Mouse (Mus musculus): ENCODE measurements around the gene St6galnac5. TPM values are rescaled to one million over a fixed set of nuclear protein-coding genes. Genes with fewer than 3 reads are reported as not detected.
"Not testable (repeated sequence)": the region's sequence is repeated elsewhere in the genome, so short reads cannot be mapped to it uniquely, and the experiment has no call there.

St6galnac5 gene
- polyA plus RNA-seq, 1 experiment from 2014 or later, result 0.96 TPM

DNA sequence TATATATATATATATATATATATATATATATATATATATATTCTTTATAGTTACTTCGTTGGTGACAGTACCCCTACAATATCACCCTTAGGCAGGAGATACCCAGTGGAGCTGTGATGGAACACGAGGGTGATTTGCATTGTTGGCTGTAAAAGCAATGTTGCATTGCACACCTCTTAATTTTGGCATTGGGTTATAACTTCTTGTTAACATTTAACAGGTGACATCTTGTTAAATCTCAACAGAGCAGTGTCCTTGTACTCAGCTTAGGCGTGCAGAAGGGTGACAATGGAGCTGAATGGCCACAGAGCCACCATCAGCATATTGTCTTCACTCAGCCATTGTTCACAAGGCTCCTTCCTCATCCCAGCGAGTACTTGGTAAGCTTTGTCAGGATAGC is 185.8 kb downstream of the St6galnac5 start:
- WGBS, result 86% methylated on average over 4 of the region's 4 CpGs

DNA sequence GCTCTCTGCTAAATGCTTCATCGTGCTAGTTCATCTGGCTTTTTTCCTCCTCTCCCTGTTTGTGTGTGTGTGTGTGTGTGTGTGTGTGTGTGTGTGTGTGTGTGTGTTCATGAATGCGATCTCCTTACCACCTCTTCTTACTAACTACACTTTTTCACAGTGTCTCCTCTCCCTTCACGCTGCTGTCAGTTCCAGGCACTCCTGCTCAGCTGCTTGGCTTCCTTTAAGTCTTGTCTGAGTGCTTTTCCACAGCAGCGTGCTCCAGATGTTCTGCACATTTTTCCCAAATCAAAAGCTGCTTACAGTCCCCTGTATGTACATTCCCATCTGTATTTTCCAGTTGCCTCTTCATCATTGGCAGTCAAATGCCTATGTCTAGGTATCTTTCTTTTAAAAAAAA is 189.0 kb downstream of the St6galnac5 start:
- Histone ChIP-seq H3K27me3 (ENCODE audit: control insufficient read depth, insufficient read depth, low read length) (no peaks in the 10 kb centered on the region), H3K4me3 (ENCODE audit: low read depth, low read length) (no peak overlapping the region), H3K9ac (ENCODE audit: low read length) (no peak overlapping the region), H3K4me2 (ENCODE audit: low read depth, severe bottlenecking) (no peak overlapping the region), H3K4me1 (ENCODE audit: control insufficient read depth, insufficient read depth, low read length) (0 out of 2 replicates have a peak, but pooled peaks cover 3% of the 10 kb centered on the region), H3K36me3 (ENCODE audit: control insufficient read depth, insufficient read depth, low read length) (no peaks in the 10 kb centered on the region), H3K27ac (replicated peaks; ENCODE audit: low read depth, low read length) (no peak overlapping the region), H3K9me3 (ENCODE audit: control insufficient read depth, low read length) (no peaks in the 10 kb centered on the region)
- no peak for ATAC-seq (ENCODE audit: insufficient number of reproducible peaks, low FRiP score, low TSS enrichment, low read depth)
- WGBS, result 79% methylated on average over 4 of the region's 4 CpGs
- no peak for DNase-seq (ENCODE audit: low spot score)

More for the DNA sequence above, 185.8 kb downstream of the St6galnac5 start:
- Histone ChIP-seq H3K4me2 (ENCODE audit: low read depth, severe bottlenecking) (no peak overlapping the region), H3K4me1 (ENCODE audit: control insufficient read depth, insufficient read depth, low read length) (0 out of 2 replicates have a peak, but pooled peaks cover 3% of the 10 kb centered on the region), H3K4me3 (ENCODE audit: low read depth, low read length) (no peak overlapping the region), H3K36me3 (ENCODE audit: control insufficient read depth, insufficient read depth, low read length) (no peaks in the 10 kb centered on the region), H3K9me3 (ENCODE audit: control insufficient read depth, low read length) (no peaks in the 10 kb centered on the region), H3K27me3 (ENCODE audit: control insufficient read depth, insufficient read depth, low read length) (no peaks in the 10 kb centered on the region), H3K27ac (replicated peaks; ENCODE audit: low read depth, low read length) (no peak overlapping the region), H3K9ac (ENCODE audit: low read length) (no peak overlapping the region)
- no peak for DNase-seq (ENCODE audit: low spot score)
- ATAC-seq (ENCODE audit: insufficient number of reproducible peaks, low FRiP score, low TSS enrichment, low read depth), result no peak

DNA sequence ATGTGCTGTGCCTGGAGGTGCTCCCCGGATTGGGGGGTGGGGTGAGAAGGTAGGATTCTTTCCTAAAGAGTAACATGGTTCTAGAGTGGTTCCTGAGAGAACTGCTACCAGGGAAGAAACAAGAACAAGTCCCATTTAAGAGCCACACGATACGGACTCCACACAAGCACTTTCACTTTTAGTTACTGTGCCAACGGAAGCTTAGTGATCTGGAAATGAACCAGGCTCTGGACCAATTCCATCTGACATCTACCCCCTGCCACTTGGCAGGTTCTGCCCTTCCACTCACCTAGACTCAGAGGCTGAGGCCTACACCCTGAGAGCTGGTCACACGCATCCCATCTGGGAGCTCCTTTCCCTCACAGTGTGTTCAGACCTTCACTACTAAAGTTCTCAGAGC is 189.4 kb downstream of the St6galnac5 start:
- H3K4me1 ChIP-seq (ENCODE audit: control insufficient read depth, insufficient read depth, low read length), result 0 out of 2 replicates have a peak, but pooled peaks cover 3% of the 10 kb centered on the region
- H3K27me3 ChIP-seq (ENCODE audit: control insufficient read depth, insufficient read depth, low read length), result no peaks in the 10 kb centered on the region
- H3K9ac ChIP-seq (ENCODE audit: low read length), result no peak overlapping the region
- no peak overlapping the region for H3K4me2 ChIP-seq (ENCODE audit: low read depth, severe bottlenecking)
- H3K4me3 ChIP-seq (ENCODE audit: low read depth, low read length), result no peak overlapping the region
- ATAC-seq (ENCODE audit: insufficient number of reproducible peaks, low FRiP score, low TSS enrichment, low read depth), result no peak
- 93% methylated on average over 5 of the region's 5 CpGs for whole genome bisulfite sequencing
- H3K36me3 ChIP-seq (ENCODE audit: control insufficient read depth, insufficient read depth, low read length), result no peaks in the 10 kb centered on the region
- no peaks in the 10 kb centered on the region for H3K9me3 ChIP-seq (ENCODE audit: control insufficient read depth, low read length)
- H3K27ac ChIP-seq (replicated peaks; ENCODE audit: low read depth, low read length), result no peak overlapping the region
- DNase-seq (ENCODE audit: low spot score), result no peak

DNA sequence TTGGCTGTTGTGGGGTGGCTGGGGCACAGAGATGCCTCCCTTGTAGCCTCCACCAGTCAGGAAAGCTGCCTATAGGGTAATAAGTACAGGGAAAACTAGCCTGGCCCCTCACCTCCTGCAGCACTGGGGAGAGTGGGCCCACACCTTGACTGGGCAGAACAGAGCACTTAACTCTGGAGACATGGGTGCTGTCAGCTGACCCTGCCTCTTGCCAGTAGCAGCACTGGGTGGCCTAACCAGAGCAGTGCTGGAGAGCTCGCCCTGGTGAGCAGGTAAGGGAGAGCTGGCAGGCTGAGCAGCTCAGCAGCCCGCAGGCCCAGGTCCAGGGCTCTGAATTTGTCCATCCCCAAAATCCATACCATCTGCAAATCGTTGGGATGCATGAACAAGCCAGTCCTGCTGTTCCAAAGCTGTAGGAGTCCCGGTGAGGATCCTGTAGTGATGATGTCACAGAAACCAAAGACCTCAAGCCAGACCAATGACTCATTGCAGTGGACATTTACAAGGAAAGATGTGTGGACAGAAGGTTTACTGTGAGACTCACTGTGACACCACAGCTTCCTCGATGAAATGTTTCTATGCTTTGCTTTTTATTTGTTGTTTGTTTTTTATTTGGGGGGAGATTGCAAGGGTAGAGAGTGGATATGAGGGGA is 193.6 kb downstream of the St6galnac5 start:
- ATAC-seq (ENCODE audit: insufficient number of reproducible peaks, low FRiP score, low TSS enrichment, low read depth); H3K27me3 ChIP-seq (ENCODE audit: control insufficient read depth, insufficient read depth, low read length); H3K36me3 ChIP-seq (ENCODE audit: control insufficient read depth, insufficient read depth, low read length); H3K9me3 ChIP-seq (ENCODE audit: control insufficient read depth, low read length); H3K4me2 ChIP-seq (ENCODE audit: low read depth, severe bottlenecking); H3K4me1 ChIP-seq (ENCODE audit: control insufficient read depth, insufficient read depth, low read length); DNase-seq (ENCODE audit: low spot score); H3K4me3 ChIP-seq (ENCODE audit: low read depth, low read length); H3K9ac ChIP-seq (ENCODE audit: low read length); H3K27ac ChIP-seq (replicated peaks; ENCODE audit: low read depth, low read length): not testable (repeated sequence)
- WGBS, result 84% methylated on average over 5 of the region's 5 CpGs

DNA sequence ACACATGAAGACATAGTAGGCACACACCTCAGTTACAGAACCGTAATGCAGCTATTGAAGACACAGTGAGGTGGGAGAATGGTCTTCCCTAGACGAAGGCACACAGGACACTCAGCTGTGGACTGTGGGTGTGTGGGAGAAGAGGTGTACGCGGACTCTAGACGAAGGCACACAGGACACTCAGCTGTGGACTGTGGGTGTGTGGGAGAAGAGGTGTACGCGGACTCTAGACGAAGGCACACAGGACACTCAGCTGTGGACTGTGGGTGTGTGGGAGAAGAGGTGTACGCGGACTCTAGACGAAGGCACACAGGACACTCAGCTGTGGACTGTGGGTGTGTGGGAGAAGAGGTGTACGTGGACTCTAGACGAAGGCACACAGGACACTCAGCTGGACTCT is 197.7 kb downstream of the St6galnac5 start:
- not testable (repeated sequence) for DNase-seq (ENCODE audit: low spot score); H3K27me3 ChIP-seq (ENCODE audit: control insufficient read depth, insufficient read depth, low read length); H3K9me3 ChIP-seq (ENCODE audit: control insufficient read depth, low read length); H3K9ac ChIP-seq (ENCODE audit: low read length); H3K4me3 ChIP-seq (ENCODE audit: low read depth, low read length); H3K36me3 ChIP-seq (ENCODE audit: control insufficient read depth, insufficient read depth, low read length); ATAC-seq (ENCODE audit: insufficient number of reproducible peaks, low FRiP score, low TSS enrichment, low read depth); H3K4me1 ChIP-seq (ENCODE audit: control insufficient read depth, insufficient read depth, low read length); H3K4me2 ChIP-seq (ENCODE audit: low read depth, severe bottlenecking); H3K27ac ChIP-seq (replicated peaks; ENCODE audit: low read depth, low read length)
- WGBS, result 82% methylated on average over 5 of the region's 13 CpGs

DNA sequence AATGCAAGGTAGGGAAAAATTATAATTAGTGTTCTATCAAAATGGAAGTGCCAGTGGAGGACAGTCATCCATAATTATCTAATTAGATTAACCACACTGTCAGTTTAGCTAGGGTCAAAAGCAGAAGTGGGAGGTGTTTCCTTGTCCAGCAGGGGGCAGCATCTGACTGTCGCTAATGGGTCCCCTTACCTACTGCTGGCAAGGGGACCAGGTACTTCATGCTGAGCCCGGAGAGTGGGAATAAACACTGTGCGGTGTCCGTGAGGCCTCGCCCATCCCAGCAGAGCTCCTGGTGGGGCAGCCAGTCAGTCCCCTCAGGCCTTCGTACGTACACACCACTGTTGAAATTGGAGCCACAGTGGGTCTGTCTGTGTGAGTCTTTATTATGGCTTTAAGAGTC is 198.3 kb downstream of the St6galnac5 start:
- H3K4me1 ChIP-seq (ENCODE audit: control insufficient read depth, insufficient read depth, low read length), result no peaks in the 10 kb centered on the region
- 15% methylated on average over 7 of the region's 7 CpGs for WGBS
- H3K27ac ChIP-seq (replicated peaks; ENCODE audit: low read depth, low read length), result no peak overlapping the region
- H3K4me2 ChIP-seq (ENCODE audit: low read depth, severe bottlenecking), result no peak overlapping the region
- H3K36me3 ChIP-seq (ENCODE audit: control insufficient read depth, insufficient read depth, low read length), result no peaks in the 10 kb centered on the region
- no peak overlapping the region for H3K4me3 ChIP-seq (ENCODE audit: low read depth, low read length)
- DNase-seq (ENCODE audit: low spot score), result peak; percentile 83
- no peak overlapping the region for H3K9ac ChIP-seq (ENCODE audit: low read length)
- no peaks in the 10 kb centered on the region for H3K27me3 ChIP-seq (ENCODE audit: control insufficient read depth, insufficient read depth, low read length)
- H3K9me3 ChIP-seq (ENCODE audit: control insufficient read depth, low read length), result no peaks in the 10 kb centered on the region
- ATAC-seq (ENCODE audit: insufficient number of reproducible peaks, low FRiP score, low TSS enrichment, low read depth), result peak; percentile 70; the same call in 1 of the 2 replicates

DNA sequence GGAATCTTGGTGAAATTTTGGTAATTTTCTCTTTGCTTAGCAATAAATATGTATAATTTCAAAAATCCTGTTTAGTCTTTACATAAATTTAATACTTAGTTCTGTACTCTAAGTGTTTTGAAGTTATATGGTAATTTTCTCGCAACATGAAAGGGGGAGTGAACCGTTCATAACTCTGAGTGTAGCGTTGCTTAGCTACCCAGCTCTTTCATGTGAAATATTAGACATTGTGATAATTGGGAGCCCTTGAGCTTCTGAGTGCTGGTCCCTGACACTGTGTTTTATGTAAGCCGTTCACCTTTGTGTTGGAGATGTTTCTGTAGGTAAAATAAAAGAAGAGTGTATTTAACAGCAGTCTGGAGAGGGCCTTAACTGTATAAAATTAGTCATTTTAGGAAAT is 202.2 kb downstream of the St6galnac5 start:
- no peak for ATAC-seq (ENCODE audit: insufficient number of reproducible peaks, low FRiP score, low TSS enrichment, low read depth)
- H3K9ac ChIP-seq (ENCODE audit: low read length), result no peak overlapping the region
- H3K4me2 ChIP-seq (ENCODE audit: low read depth, severe bottlenecking), result no peak overlapping the region
- H3K27ac ChIP-seq (replicated peaks; ENCODE audit: low read depth, low read length), result no peak overlapping the region
- DNase-seq (ENCODE audit: low spot score), result no peak
- no peaks in the 10 kb centered on the region for H3K9me3 ChIP-seq (ENCODE audit: control insufficient read depth, low read length)
- H3K27me3 ChIP-seq (ENCODE audit: control insufficient read depth, insufficient read depth, low read length), result no peaks in the 10 kb centered on the region
- H3K4me3 ChIP-seq (ENCODE audit: low read depth, low read length), result no peak overlapping the region
- H3K4me1 ChIP-seq (ENCODE audit: control insufficient read depth, insufficient read depth, low read length), result no peaks in the 10 kb centered on the region
- no peaks in the 10 kb centered on the region for H3K36me3 ChIP-seq (ENCODE audit: control insufficient read depth, insufficient read depth, low read length)
- 87% methylated on average over 4 of the region's 4 CpGs for WGBS

DNA sequence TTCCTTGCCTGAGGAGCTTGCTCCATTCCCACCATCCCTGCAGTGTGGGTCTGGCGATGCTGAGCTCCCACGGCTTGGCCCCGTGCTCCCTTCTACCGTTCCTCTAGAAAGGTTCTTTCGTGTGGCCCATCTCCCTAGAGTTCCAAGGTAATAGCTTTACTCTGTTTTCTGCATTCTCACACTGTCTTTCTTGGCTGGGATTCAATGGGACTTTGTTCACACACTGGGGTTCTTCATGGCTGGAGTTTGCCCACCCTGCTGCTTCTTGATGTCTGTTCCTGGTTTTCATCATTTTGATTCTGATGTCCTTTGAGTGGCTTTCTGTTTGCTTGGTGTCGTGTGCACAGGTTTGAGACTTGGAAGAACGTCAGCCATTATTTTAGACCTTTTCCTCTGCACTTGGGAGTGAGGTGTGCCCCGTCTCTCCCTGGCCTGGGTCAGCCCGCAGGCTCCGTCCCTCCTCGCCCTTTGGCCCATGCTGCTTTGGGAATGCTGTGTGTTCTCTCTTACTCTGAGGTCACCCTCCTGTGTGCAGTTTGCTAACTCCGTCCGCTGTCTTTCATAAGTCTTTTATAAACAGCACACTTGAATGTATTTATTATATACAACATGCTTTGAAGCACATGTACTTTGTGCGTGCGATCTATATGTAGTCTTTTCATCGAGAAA is 205.0 kb downstream of the St6galnac5 start:
- Histone ChIP-seq H3K9me3 (ENCODE audit: control insufficient read depth, low read length) (no peaks in the 10 kb centered on the region), H3K4me3 (ENCODE audit: low read depth, low read length) (no peak overlapping the region), H3K4me2 (ENCODE audit: low read depth, severe bottlenecking) (no peak overlapping the region), H3K4me1 (ENCODE audit: control insufficient read depth, insufficient read depth, low read length) (no peaks in the 10 kb centered on the region), H3K9ac (ENCODE audit: low read length) (no peak overlapping the region), H3K27me3 (ENCODE audit: control insufficient read depth, insufficient read depth, low read length) (no peaks in the 10 kb centered on the region), H3K27ac (replicated peaks; ENCODE audit: low read depth, low read length) (no peak overlapping the region), H3K36me3 (ENCODE audit: control insufficient read depth, insufficient read depth, low read length) (no peaks in the 10 kb centered on the region)
- DNase-seq (ENCODE audit: low spot score), result no peak
- 87% methylated on average over 16 of the region's 16 CpGs for WGBS
- no peak for ATAC-seq (ENCODE audit: insufficient number of reproducible peaks, low FRiP score, low TSS enrichment, low read depth)

Measured in limb, embryonic 11.5 days (tissue).